Comparison of ENCODE assay signal across 1 mouse cellular context in the genomic region with DNA sequence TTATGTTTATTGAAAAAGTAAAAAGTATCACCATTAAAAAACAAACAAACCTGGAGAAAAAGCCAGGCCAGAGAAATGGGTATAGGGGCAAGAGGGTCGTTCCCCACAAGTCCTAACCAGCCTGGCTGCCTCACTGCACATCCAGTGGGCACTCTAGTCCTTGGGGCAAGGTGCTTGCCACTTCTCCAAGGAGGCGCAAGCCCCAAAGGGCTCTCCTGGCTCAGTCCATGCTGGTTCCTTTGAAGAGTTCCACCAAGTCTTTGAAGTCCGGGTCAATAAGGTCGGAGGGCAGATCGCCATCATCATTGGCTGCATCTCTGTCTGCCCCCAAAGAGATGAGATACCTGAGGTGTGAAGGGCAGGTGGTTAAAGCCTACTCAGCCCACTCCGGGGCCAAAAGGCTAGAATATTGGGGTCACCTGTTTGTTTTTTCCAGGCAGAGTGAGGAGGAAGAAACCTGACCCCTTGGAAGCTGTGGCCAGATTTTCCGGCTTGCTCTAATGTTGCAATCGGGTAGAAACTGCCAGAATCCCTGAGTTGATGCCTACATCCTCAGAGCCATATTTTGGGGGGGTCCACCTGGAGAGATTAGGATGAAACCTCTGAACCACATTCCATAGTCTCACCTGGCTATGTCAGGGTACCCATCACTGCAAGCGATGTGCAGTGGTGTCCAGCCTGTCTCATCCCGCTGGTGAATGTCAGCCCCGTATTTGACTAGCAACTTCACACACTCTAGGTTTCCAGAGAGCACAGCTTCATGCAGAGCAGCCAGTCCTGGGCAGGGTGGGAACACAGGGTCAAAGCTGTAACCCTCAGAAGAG.
TF ChIP-seq lines count a peak whose summit lies in the region.

No protein-coding gene starts in this region.

TF ChIP-seq in MEL, 35 proteins besides CTCF, POLR2A, EP300 and RAD21:
- TF ChIP-seq ETS1 (IDR thresholded peaks at IDR 0.05; ENCODE audit: low read depth, low read length) = no peak
- no peak for TF ChIP-seq MAFK (IDR thresholded peaks at IDR 0.05; ENCODE audit: borderline replicate concordance, low read depth, low read length)
- no peak for TF ChIP-seq JUND (IDR thresholded peaks at IDR 0.05; ENCODE audit: low read depth, low read length)
- no peak; the same call in 1 of the 2 replicates for TF ChIP-seq POLR2AphosphoS2 (IDR thresholded peaks at IDR 0.05; ENCODE audit: low read length)
- TF ChIP-seq MYB (IDR thresholded peaks at IDR 0.05; ENCODE audit: low read depth, low read length) = no peak
